Mouse (Mus musculus) left cerebral cortex, adult 2 months (tissue): ENCODE data around the gene 3110040N11Rik. TPM values are rescaled to one million over a fixed set of nuclear protein-coding genes. Genes with fewer than 3 reads are reported as not detected.

Source experiments
- DNase-seq, 2 experiments: peaks; one replicate each; pipeline ENCODE4 v3.0.0; 2021 to 2022; ENCODE audit warnings: low spot score in 2 of 2, mixed read lengths in 1 of 2; ENCODE audit errors: extremely low spot score in 1 of 2
- H3K27ac ChIP-seq: fragments of 200-600 bp; 2 replicates; pipeline ENCODE4 v1.8.1; 2022
- H3K4me3 ChIP-seq: fragments of 200-600 bp; 2 replicates; pipeline ENCODE4 v1.8.1; 2022
- CTCF ChIP-seq: fragments of 200-600 bp; IDR thresholded peaks from 2 replicates; pipeline ENCODE4 v1.8.1; 2022; ENCODE audit warnings: antibody characterized with exemption, mild to moderate bottlenecking, moderate library complexity
- intact Hi-C: fragments of 180-260 bp; cut with DNase I; formaldehyde crosslinking; loops from one replicate; pipeline ENCODE4 v1.15.1; 2025
- total RNA-seq, 2 experiments: library from RNA; stranded (reverse); gene quantifications; 2 replicates each; pipeline ENCODE4 v1.2.3; 2021

Gene 3110040N11Rik
- total RNA-seq, 2 experiments from 2014 or later: 25.1 to 25.9 TPM

DNA sequence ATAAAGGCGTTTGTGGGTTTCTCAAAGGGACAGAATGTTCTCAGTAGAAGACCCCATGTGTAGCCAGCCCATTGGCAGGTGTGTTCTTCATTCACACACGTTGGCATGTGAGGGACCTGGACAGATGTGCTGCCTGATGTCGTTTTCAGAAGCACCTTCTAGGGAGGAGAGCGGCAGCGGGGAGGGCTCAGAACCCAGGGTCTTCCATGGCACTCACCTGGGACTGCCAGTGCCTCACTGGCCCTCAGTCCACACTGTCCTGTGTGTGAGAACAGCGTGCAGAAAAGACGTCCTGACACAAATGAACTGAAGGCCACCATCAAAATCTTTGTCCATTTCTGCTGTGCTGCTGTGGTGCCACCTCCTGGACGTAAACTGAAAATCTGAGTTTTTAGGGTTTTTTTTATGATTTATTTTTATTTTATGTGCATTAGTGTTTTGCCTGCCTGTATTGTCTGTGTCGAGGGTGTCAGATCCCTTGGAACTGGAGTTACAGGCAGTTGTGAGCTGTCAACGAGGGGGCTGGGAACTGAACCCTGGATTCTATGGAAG, 11.5 kb downstream of the 3110040N11Rik start:
- TF ChIP-seq CTCF: peak; percentile 69
- DNase-seq: no peak
- H3K27ac ChIP-seq: no peak overlapping the region
- intact Hi-C loops: loop anchor here (5.0 to 10.0 kb wide), 5 partner anchors 180 to 610 kb away; partner anchors contain the start of genes Rps17 and Whamm
- H3K4me3 ChIP-seq: no peak overlapping the region

DNA sequence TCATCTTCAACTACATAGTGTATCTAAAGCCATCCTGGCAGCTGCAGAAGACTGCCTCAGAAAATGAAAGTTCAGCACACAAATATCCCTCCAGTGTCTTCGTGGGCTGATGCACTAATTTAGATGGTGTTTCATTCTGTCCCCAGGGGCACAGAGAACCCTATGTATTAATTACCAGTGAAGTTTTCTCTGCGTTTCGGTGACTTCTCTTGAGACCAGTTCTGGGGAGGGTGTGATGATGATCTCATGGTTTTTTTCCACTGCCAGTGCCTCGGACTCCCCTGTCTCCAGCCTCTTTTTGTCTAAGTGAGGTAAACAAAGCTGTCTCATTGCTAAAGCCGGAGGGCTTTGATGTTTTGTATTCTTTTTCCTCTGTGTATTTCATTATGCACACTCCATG, 14.0 kb downstream of the 3110040N11Rik start:
- H3K4me3 ChIP-seq: no peak overlapping the region
- no peak for TF ChIP-seq CTCF
- DNase-seq: no peak
- intact Hi-C loops: loop anchor here (5.0 to 10.0 kb wide), 5 partner anchors 178 to 608 kb away; partner anchors contain the start of genes Rps17 and Whamm
- H3K27ac ChIP-seq: peak overlapping the region; percentile 11; the same call in 1 of the 2 replicates

DNA sequence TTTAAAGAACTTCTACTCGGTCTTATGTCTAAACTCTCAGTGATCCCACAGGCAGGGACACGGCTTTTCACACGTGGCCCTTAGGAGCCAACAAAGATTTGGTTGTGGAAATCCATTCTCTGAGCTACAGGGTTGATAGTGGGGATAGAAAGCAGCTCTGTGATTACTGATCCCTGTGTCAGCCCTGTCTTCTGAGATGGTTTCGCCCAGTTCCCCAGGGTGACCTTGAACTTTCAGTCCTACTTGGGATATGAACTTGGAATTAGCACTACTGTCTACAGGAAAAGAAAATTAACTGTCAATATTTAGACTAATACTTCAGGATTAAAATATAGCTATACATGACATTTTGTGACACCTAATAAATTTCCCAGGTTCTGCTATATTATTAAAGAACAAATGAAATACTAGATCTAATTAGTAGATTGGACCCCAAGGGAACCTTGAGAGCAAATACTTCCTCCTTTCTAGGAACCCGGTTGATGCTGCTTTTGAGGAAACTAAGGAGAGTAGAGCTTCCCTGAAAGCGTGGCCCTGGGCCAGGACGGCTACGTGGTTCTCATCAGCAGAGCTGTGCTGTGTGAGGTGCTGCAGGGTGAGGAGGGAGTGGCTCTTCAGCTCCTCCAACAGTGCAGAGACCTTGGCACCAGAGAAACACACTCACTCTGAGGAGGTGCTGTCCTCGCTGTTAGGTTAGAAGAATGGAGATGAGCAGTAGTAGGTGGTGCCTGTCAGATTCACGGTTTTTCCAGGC, 16.3 kb downstream of the 3110040N11Rik start:
- no peak for TF ChIP-seq CTCF
- no peak overlapping the region for H3K4me3 ChIP-seq
- no peak overlapping the region for H3K27ac ChIP-seq
- no peak for DNase-seq
- intact Hi-C loops: loop anchor here (10.0 kb wide), 1 partner anchor 428 kb away; the partner anchor contains the start of gene Rps17

DNA sequence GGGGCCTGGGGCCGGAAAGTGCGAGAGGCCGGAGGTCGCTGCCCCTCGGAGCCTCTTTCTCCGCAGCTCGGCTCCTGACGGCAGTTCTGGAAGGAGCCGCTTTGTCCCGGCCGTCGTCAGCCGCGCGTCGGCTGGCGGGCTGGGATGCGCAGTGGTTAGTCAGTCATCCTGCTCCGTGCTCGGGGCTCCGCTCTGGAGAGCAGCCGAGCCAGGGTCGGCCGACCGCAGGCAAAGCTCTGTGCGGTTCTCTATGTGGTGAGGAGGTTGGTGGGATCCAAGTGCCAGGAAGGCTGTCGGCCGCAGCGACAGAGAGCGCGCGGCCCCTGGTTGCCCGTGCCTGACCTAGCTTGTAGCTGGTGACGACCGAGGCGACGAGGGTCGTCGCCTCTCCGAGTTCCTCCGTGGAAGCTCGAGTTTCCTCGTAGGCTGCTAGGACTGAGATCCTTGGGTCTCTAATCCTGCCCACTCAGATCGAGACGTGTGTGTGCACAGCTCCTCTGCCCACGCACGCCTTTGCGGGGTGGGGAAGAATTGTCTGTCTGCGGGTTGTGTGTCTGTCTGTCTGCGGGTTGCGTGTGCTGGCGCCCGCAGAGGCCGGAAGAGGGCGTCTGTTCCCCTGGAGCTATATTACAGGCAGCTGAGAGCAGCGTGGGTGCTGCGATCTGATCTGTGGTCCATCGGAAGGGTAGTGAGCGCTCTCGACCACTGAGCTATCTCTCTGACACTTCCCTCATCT, 26.0 kb downstream of the 3110040N11Rik start:
- DNase-seq: peak; percentile 33 to 35
- Histone ChIP-seq H3K4me3 (peak overlapping the region; percentile 77), H3K27ac (peak overlapping the region; percentile 90)
- intact Hi-C loops: loop anchor here (1.0 to 5.0 kb wide), 4 partner anchors 56 to 192 kb away; partner anchors contain the start of genes Btbd1, Homer2 and Whamm
- peak; percentile 48 for TF ChIP-seq CTCF

DNA sequence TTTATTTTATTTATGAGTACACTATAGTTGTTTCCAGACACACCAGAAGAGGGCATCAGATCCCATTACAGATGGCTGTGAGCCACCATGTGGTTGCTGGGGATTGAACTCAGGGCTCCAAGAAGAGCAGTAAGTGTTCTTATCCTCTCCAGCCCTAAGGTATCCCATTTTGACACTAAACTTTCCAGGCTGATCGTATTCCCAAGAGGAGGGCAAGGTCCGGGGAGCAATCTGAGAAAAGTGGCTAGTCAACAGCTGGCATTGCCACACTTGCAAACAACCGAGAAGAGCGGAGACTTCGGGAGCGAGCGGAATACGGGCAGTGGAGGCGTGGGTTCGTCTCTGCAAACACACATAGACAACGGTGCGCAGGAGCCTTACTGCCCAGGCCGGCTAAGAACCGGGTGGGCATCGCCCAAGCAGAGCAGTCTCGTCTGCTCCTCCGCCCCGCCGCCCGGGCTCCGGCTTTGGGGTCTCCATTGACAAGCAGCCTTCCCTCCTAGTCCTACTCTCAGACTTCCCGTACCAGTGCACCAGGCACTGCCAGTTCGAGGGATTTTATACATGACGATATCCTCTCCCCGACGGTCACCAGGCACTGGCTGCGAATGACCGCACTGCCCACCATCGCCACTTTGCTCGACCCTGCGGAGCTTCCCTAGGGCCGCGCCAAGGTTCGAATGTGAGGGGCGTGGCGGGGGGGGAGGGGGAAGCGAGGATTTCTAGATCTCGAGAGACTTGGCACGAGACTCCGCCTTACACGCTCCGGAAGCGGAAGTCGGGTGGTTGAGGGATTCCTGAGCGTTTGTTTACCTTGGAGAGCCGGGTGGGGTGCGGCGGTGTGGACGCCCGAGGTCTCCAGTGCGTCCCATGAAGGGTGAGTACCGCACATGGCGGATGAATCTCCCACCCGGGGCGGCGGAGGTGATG, 26.8 kb downstream of the 3110040N11Rik start, which contains the start of gene Ramac:
Gene Ramac (plus strand): TSS at position 746 of the 930 bp plus-strand sequence.
- Histone ChIP-seq H3K27ac (peak within 1 kb of the TSS; percentile 90), H3K4me3 (peak within 1 kb of the TSS; percentile 77)
- peak; percentile 37 for TF ChIP-seq CTCF
- DNase-seq: peak; percentile 81 to 82
- intact Hi-C loops: loop anchor here (1.0 to 5.0 kb wide), 4 partner anchors 56 to 191 kb away; partner anchors contain the start of genes Btbd1, Homer2 and Whamm

DNA sequence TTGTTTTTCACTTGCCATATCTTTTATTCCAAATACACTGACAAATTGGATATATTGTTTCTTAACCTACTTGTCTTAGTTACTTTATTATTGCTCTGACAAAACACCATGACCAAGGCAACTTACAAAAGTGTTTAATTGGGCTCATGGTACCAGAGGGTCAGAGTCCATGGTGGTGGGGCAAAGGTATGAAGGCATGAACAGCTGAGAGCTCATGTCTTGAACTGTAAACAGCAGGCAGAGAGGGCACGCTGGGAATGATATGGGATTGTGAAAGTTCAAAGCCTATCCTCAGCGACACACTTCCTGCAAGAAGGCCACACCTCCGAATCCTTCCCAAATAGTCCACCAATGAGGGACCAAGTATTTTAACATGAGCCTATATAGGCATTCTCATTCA, 41.3 kb downstream of the 3110040N11Rik start:
- DNase-seq: no peak
- no peak overlapping the region for H3K4me3 ChIP-seq
- intact Hi-C loops: no loop called here
- H3K27ac ChIP-seq: no peak overlapping the region
- TF ChIP-seq CTCF: no peak

DNA sequence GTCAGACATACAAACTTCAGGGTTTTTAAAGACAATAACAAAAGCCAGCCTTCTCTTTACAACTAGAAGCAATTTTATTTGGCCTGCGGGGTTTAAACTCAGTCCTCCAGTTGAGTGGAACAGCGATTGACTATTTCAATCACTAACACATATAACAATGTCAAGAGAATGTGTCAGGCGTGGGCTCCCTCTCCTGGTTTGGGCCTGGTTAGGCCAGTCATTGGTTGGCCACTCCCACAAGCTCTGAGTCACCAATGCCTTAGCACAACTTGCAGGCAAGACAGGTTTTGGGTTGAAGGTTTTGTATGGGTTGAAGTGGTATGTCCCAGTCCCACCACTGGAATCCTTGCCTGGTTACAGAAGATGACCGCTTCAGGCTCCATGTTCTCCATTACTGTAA, 45.1 kb downstream of the 3110040N11Rik start:
- TF ChIP-seq CTCF: peak; percentile 24
- DNase-seq: no peak
- intact Hi-C loops: no loop called here
- H3K27ac ChIP-seq: no peak overlapping the region
- H3K4me3 ChIP-seq: no peak overlapping the region

DNA sequence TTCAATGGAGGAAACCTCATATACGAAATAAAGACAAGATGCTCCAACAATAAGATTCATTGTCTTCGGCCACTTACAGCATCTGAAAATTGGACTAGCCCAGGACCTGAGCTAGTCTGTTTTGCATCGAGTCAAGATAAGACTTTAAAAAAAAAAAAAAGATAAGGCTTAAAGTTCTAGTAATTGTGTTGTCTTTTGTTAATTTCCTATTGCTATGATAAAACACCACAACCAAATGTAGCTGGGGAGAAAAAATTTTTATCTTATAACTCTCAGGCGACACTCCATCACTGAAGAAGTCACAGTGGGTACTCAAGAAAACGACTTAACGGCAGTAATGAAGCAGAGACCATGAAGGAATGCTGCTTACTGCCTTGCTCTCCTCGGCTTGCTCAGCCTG, 49.3 kb downstream of the 3110040N11Rik start:
- no peak for DNase-seq
- no peak overlapping the region for H3K27ac ChIP-seq
- no peak overlapping the region for H3K4me3 ChIP-seq
- no peak for TF ChIP-seq CTCF
- intact Hi-C loops: no loop called here

DNA sequence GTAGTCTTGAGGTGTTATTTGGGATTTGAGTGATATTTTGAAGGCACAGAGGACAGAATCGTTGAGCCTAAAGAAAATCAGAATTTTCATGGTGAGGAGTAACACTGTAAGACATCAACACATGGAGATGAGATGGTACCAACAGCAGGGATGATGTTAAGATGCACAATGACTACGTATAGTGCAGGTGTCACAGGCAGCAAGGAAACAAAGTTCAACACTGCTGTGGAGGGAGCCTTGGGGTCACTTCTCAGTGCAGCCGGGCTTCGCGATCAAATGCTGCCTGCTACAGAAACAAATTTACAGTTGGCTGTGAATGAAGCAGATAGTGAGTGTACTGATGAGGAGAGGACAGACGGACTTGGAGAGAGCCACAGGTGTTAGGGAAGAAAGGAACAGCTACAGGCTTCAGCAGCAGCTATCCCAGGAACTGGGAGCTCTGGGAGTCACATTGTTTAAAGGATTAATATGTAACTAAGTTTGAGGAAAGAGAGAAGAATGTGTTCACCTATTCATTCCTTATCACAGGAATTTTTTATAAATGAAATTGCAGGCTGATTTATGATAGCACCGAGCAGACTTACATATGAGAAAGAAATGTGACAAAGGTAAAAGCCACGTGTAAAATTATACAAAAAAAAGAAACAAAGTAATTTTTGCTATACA, 50.4 kb downstream of the 3110040N11Rik start:
- Histone ChIP-seq H3K27ac (no peak overlapping the region), H3K4me3 (no peak overlapping the region)
- no peak for TF ChIP-seq CTCF
- intact Hi-C loops: no loop called here
- DNase-seq: no peak

DNA sequence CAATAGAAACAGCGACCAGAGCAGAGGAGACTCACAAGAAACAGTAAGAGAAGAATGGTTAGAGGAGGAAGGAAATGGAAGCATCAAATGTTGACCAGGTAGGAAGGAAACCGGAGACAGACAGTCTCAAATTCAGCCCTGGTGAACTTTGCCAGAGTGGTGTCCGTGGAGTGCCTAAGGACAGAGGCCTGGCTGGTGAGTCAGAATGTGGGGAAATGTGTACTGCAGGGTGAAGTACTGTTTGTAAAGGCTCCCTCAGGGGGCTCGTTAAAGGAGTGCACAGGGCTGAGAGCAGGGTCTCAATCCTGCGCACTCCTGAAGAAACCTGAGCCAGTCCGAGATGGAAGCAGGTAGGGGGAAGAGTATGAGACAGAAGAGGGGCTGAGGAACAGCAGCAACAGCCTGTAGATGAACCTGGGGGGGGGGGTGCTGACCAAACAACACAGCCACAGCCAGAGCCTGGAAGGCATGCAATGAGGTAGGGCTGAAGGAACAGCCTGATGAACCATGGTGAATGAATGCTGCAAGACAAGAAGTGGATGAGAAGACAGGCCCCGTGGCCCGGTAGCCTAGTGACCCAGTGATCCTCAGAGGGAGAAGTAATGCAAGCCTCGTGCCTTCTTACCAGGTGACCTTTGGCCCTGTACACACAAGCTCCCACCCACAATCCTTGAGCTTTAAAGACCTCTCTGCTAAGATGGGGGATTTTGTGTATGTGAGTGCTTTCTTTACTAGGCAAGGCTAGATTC, 53.8 kb downstream of the 3110040N11Rik start:
- intact Hi-C loops: no loop called here
- Histone ChIP-seq H3K27ac (no peak overlapping the region), H3K4me3 (no peak overlapping the region)
- no peak for TF ChIP-seq CTCF
- DNase-seq: no peak
